Mouse (Mus musculus): ENCODE results near the gene Tulp1.

DNA sequence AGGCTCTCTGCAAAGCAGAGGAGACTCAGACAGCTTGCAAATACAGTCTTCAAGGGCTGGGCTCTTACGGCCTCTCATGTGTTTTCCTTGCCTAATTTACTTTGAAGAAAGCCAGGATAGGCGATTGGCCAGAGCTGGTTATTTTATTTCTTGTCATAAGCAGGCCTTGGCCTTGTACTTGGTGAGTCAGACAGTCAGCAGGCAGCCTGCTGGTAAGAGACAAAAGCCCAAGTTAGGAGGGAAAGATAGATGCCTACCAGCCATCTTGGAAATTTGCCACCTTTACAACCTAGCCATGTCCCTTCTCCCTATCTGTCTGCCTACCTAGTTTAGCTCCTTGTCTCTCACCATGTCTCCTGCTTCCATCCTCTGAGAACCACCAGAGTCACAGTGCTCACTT, 6.3 kb upstream of the Tulp1 start:
- TF ChIP-seq CTCF (IDR thresholded peaks at IDR 0.05; ENCODE audit: extremely low read depth, insufficient read depth, insufficient read length, insufficient replicate concordance) (no peak), POLR2A (IDR thresholded peaks at IDR 0.05; ENCODE audit: low read depth, low read length) (no peak)
